Mouse (Mus musculus) C2C12 (cell line): ENCODE results near the gene Aldh1l1.

Experiments
- CTCF ChIP-seq: IDR thresholded peaks from one replicate; pipeline ENCODE4 v1.5.1; 2011; ENCODE audit not compliant: control insufficient read depth, insufficient read depth, insufficient read length
- FOSL1 ChIP-seq: IDR thresholded peaks from one replicate; pipeline ENCODE4 v1.8.0; 2011; ENCODE audit warnings: mild to moderate bottlenecking, low read length; ENCODE audit not compliant: poor library complexity, insufficient read depth, severe bottlenecking
- MAX ChIP-seq: IDR thresholded peaks from one replicate; pipeline ENCODE4 v1.6.1; 2011; ENCODE audit warnings: mild to moderate bottlenecking, control low read depth
- MYOG ChIP-seq: IDR thresholded peaks from one replicate; pipeline ENCODE4 v1.6.1; 2011; ENCODE audit not compliant: control insufficient read depth, insufficient read length; ENCODE audit errors: extremely low read depth
- USF1 ChIP-seq: IDR thresholded peaks from one replicate; pipeline ENCODE4 v1.6.1; 2011; ENCODE audit warnings: low read depth, mild to moderate bottlenecking, control low read depth, moderate library complexity

DNA sequence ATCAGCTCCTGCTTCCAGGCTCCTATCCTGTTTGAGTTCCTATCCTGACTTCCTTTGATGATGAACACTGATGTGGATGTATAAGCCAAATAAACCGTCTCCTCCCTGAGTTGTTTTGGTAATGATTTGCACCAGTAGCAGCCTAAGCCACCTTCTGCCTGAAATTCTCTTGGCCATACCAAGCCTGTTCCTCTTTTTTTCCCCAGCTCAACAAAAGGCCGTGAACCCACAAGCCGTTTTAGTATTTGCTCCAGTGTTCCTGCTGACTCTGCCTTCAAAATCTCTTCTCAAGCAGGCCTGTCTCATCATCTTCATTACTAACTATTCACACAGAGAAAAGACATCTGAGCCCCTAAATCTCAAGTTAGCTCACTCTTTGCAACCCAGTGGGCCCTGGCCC lies 7.9 kb downstream of the Aldh1l1 start:
- TF ChIP-seq CTCF, result no peak
- no peak for TF ChIP-seq MYOG
- no peak for TF ChIP-seq USF1
- no peak for TF ChIP-seq MAX
- TF ChIP-seq FOSL1, result no peak
